Mouse (Mus musculus) midbrain, postnatal 0 days (tissue): ENCODE data around the gene Lamtor5. TPM values are rescaled to one million over a fixed set of nuclear protein-coding genes. Genes with fewer than 3 reads are reported as not detected.

Source experiments
- ATAC-seq: fragments of 200-750 bp; cut with Nextera tagmentation; 2 replicates; pipeline ENCODE4 v1.8.0; 2017; ENCODE audit warnings: moderate number of reproducible peaks, mild to moderate bottlenecking, moderate TSS enrichment, moderate library complexity; ENCODE audit not compliant: low FRiP score
- DNase-seq: peaks from one replicate; pipeline ENCODE4 v3.0.0-alpha.2; 2015; ENCODE audit warnings: low spot score
- H3K27ac ChIP-seq: fragments of 300-500 bp; sonication (generic); 2 replicates; pipeline ENCODE4 v1.5.1; 2014; ENCODE audit warnings: low read depth, mild to moderate bottlenecking, low read length, mixed read lengths
- H3K27me3 ChIP-seq: fragments of 300-500 bp; sonication (generic); 2 replicates; pipeline ENCODE4 v1.6.1; 2014; ENCODE audit warnings: low read length, control low read depth, mixed read lengths; ENCODE audit not compliant: insufficient read depth
- H3K36me3 ChIP-seq: fragments of 300-500 bp; sonication (generic); 2 replicates; pipeline ENCODE4 v1.6.1; 2014; ENCODE audit warnings: low read length, control low read depth, mixed read lengths; ENCODE audit not compliant: insufficient read depth
- H3K4me1 ChIP-seq: fragments of 300-500 bp; sonication (generic); 2 replicates; pipeline ENCODE4 v1.6.1; 2014; ENCODE audit warnings: mild to moderate bottlenecking, control low read depth, antibody characterized with exemption, low read length, mixed read lengths; ENCODE audit not compliant: insufficient read depth
- H3K4me2 ChIP-seq: fragments of 300-500 bp; sonication (generic); 2 replicates; pipeline ENCODE4 v1.6.1; 2014; ENCODE audit warnings: low read depth, mild to moderate bottlenecking, low read length, mixed read lengths; ENCODE audit not compliant: poor library complexity, severe bottlenecking
- H3K4me3 ChIP-seq: fragments of 300-500 bp; sonication (generic); 2 replicates; pipeline ENCODE4 v1.5.1; 2014; ENCODE audit warnings: low read depth, mild to moderate bottlenecking, low read length, moderate library complexity
- H3K9ac ChIP-seq: fragments of 300-500 bp; sonication (generic); replicated peaks from 2 replicates; pipeline ENCODE4 v1.6.1; 2014; ENCODE audit warnings: mild to moderate bottlenecking, low read length, moderate library complexity, mixed read lengths; ENCODE audit not compliant: poor library complexity, severe bottlenecking
- H3K9me3 ChIP-seq: fragments of 300-500 bp; sonication (generic); 2 replicates; pipeline ENCODE4 v1.6.1; 2016; ENCODE audit warnings: low read length, control low read depth
- CTCF ChIP-seq: IDR thresholded peaks from 2 replicates; pipeline ENCODE4 v1.5.1; 2016; ENCODE audit warnings: antibody characterized with exemption, mild to moderate bottlenecking
- WGBS: fragments of 180-500 bp; shearing (Covaris S2); extraction: QIAGEN DNeasy Blood & Tissue Kit; methylation state at CpG from one replicate; pipeline ENCODE4 v1.1.7; 2014; 5-methylcytosine and 5-hydroxymethylcytosine counted together
- polyA plus RNA-seq: library from polyadenylated mRNA; unstranded; fragments of >200 nt; fragmentation: Nextera tagmentation; extraction: Ambion mirVana; gene quantifications from 2 replicates; pipeline ENCODE4 v1.2.1, GENCODE M21; 2015
- total RNA-seq: library from RNA; depleted of rRNA; stranded (reverse); fragments of >200 nt; gene quantifications from 2 replicates; pipeline ENCODE4 v1.2.3, GENCODE M21; 2014; rRNA removed

Lamtor5 gene
- 66.7 and 69.9 TPM in 2 replicates for total RNA-seq
- polyA plus RNA-seq: 153 and 173 TPM in 2 replicates

DNA sequence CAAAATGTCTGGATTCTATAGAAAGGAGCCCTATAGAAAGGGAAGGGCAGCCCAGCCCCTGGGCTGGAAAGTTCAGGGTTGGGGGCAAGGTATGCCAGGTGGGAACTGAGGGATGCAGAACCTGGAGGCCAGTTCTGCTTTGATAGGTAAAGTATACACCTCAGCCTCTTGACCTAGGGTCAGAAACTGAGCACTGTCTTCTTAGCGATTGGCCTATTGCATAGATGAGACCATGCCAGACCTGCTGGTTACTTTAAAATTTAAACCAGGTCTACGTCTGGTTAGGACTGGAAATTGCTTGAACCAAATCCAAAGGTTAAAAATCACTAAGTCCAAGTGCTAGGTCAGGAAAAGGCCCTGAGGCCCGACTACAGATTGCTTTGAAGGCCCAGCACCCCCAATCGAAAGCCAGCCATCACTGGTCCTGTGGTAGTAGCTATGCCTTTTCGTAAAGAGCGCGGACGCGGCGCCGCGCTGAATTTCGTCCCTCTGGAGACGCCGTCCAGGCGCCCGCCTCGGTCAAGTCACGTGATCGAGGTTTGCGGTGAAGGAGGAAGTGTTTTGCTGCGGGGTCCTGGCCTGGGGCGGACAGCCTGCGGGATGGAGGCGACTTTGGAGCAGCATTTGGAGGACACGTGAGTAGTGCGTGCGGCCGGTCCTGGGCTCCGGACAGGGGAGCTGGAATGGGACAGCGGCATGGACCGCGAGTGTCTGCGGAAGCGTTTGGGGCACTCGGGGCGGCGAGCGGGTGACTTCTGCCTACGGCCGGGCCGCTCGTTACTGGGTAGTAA, at the start of gene Lamtor5:
Lamtor5 (plus strand) TSS at position 380 of the 791 bp plus-strand sequence.
- TF ChIP-seq CTCF: no peak
- DNase-seq: peak; percentile 91
- peak within 1 kb of the TSS; percentile 87 for H3K4me3 ChIP-seq
- H3K9me3 ChIP-seq: no peaks in the 10 kb centered on the region
- peak within 1 kb of the TSS; percentile 67 for H3K9ac ChIP-seq
- H3K27ac ChIP-seq: no peak within 1 kb of the TSS
- peak; percentile 88 for ATAC-seq
- 3% methylated on average over 42 of the region's 43 CpGs for WGBS
- no peaks in the 10 kb centered on the region for H3K27me3 ChIP-seq
- H3K36me3 ChIP-seq: 0 out of 2 replicates have a peak, but pooled peaks cover 5% of the 10 kb centered on the region
- H3K4me2 ChIP-seq: peak within 1 kb of the TSS; percentile 71
- 0 out of 2 replicates have a peak, but pooled peaks cover 8% of the 10 kb centered on the region for H3K4me1 ChIP-seq

DNA sequence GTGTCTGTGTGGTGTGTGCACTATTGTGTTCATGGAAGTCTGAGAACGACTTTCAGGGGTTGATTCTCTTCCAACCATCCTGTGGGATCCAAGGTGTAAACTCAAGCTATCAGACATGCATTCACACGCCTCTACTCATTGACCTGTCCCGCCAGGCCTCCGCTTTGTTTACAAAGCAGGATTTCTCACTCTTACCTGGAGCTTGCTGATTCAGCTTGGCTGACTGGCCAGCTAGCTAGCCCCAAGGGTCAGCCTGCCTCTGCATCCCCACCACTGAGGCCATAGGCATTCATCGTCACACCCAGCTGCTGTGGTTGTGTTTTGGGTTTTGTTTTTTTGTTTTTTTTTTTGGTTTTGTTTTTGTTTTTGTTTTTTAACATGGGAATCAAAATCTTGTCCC, 49.4 kb upstream of the Lamtor5 start:
- Histone ChIP-seq H3K27me3 (no peaks in the 10 kb centered on the region), H3K36me3 (no peaks in the 10 kb centered on the region), H3K4me2 (no peak overlapping the region), H3K9me3 (no peaks in the 10 kb centered on the region), H3K27ac (no peak overlapping the region), H3K9ac (no peak overlapping the region), H3K4me3 (no peak overlapping the region), H3K4me1 (no peaks in the 10 kb centered on the region)
- 82% methylated on average over 5 of the region's 5 CpGs for WGBS
- no peak for ATAC-seq
- TF ChIP-seq CTCF: no peak
- DNase-seq: no peak

DNA sequence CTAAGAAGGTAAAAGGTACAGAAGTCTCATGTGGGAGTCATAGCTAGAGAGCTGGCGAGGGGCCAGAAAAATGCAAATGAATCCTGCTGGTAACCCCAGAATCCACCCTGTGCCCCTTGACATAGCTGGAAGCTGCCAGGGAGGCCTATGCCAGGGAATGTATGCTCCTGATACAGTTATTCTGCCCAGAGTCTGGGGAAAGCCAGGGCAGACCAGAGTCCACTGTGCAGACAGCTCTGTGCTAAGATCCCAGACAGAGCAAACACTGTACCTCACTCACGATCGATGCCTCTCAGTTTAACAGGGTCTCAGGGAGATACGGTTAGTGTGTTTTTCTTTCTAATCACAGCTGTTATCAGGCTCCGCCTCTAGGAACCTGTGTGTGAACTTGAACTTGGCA, 48.8 kb upstream of the Lamtor5 start:
- H3K9me3 ChIP-seq: no peaks in the 10 kb centered on the region
- 81% methylated on average over 5 of the region's 5 CpGs for WGBS

DNA sequence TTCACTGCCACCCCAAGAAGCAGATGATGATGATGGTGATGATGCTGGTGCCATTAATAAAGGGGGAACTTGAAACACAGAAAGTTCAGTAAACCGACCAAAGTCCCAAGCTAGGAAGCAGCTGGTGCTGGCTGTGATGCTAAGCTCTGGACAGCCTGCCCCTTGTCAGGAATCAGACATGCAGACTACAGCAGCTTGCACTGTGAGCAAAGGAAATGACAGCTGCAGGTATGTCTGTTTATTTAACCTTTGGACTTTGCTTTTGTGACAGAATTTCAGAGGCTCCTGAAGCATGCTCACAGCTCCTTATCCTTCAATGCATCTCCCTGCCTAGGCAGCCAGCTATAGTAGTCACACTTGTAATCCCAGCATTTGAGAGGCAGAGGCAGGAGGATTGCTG, 48.1 kb upstream of the Lamtor5 start, which contains the start of gene A630076J17Rik:
A630076J17Rik (plus strand) TSS at position 88 of the 400 bp plus-strand sequence.
- Histone ChIP-seq H3K9me3 (no peaks in the 10 kb centered on the region), H3K9ac (no peak within 1 kb of the TSS), H3K4me2 (no peak within 1 kb of the TSS), H3K27me3 (no peaks in the 10 kb centered on the region), H3K4me3 (no peak within 1 kb of the TSS), H3K36me3 (no peaks in the 10 kb centered on the region), H3K27ac (no peak within 1 kb of the TSS), H3K4me1 (no peaks in the 10 kb centered on the region)
- no peak for TF ChIP-seq CTCF
- WGBS: 68% methylated on average over 1 of the region's 1 CpGs
- DNase-seq: no peak
- no peak for ATAC-seq

More for the DNA sequence above, 48.8 kb upstream of the Lamtor5 start:
- no peaks in the 10 kb centered on the region for H3K4me1 ChIP-seq
- H3K9ac ChIP-seq: no peak overlapping the region
- no peak for DNase-seq
- no peak for TF ChIP-seq CTCF
- no peak for ATAC-seq
- H3K27ac ChIP-seq: no peak overlapping the region
- H3K36me3 ChIP-seq: no peaks in the 10 kb centered on the region
- no peak overlapping the region for H3K4me2 ChIP-seq
- no peaks in the 10 kb centered on the region for H3K27me3 ChIP-seq
- no peak overlapping the region for H3K4me3 ChIP-seq

DNA sequence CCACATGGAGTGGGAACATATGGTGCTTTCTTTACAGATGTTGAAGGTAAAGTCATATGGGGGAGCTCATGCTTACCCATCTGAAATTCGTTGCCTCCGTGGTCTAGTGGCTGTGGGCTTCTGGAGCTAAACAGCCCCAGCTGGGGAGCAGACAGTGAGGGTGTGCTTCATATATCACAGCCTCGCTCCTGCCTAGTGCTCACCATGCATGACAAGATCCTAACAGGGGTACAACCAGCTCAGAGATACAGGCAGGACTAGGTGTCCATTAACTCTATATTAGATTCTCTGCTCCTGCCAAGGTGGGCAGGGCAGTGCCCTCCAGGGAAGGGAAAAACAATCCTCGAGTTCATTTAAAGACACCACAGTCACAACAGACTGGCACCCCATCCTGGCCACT, 47.5 kb upstream of the Lamtor5 start:
- Histone ChIP-seq H3K27me3 (no peaks in the 10 kb centered on the region), H3K4me3 (no peak overlapping the region), H3K36me3 (no peaks in the 10 kb centered on the region), H3K4me1 (no peaks in the 10 kb centered on the region), H3K9me3 (no peaks in the 10 kb centered on the region), H3K4me2 (no peak overlapping the region), H3K9ac (no peak overlapping the region), H3K27ac (no peak overlapping the region)
- DNase-seq: no peak
- ATAC-seq: no peak
- no peak for TF ChIP-seq CTCF
- 58% methylated on average over 4 of the region's 4 CpGs for WGBS

DNA sequence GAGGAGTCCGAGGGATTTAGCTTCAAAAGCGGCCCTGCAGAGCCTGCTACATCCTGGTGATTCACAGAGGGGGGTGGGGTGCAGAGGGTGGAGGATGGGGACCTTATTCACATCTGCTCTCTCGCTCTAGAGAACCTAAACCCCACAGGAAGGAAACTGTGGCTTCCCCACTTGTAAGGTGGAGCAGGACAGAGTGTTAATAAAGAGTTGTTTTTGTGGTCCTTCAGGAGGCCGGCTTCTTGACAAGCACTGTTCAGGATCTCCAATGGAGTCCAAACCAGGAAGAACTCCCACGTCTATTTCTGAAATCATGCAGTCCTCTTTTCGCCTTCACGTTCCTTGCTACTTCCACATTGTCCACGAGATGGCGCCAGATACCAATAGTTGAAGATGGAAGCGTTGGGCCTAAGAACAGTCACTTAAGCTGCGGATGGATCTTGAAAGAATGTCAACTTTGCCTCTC, 45.3 kb upstream of the Lamtor5 start:
- H3K4me2 ChIP-seq: no peak overlapping the region
- H3K4me1 ChIP-seq: no peaks in the 10 kb centered on the region
- H3K27me3 ChIP-seq: no peaks in the 10 kb centered on the region
- peak; percentile 98 for TF ChIP-seq CTCF
- H3K27ac ChIP-seq: no peak overlapping the region
- 7% methylated on average over 11 of the region's 11 CpGs for WGBS
- peak; percentile 85 for DNase-seq
- H3K4me3 ChIP-seq: no peak overlapping the region
- H3K36me3 ChIP-seq: no peaks in the 10 kb centered on the region
- no peak overlapping the region for H3K9ac ChIP-seq
- peak; percentile 71; the same call in 1 of the 2 replicates for ATAC-seq
- H3K9me3 ChIP-seq: no peaks in the 10 kb centered on the region
